Mouse (Mus musculus) right cerebral cortex, adult 2 months (tissue): ENCODE data around the gene Tbc1d13.
"Not testable (repeated sequence)": the region's sequence is repeated elsewhere in the genome, so short reads cannot be mapped to it uniquely, and the experiment has no call there.

Experiments used
- DNase-seq, 2 experiments: peaks; one replicate each; pipeline ENCODE4 v3.0.0; 2021 to 2022; ENCODE audit warnings: low spot score in 2 of 2

Gene Tbc1d13

DNA sequence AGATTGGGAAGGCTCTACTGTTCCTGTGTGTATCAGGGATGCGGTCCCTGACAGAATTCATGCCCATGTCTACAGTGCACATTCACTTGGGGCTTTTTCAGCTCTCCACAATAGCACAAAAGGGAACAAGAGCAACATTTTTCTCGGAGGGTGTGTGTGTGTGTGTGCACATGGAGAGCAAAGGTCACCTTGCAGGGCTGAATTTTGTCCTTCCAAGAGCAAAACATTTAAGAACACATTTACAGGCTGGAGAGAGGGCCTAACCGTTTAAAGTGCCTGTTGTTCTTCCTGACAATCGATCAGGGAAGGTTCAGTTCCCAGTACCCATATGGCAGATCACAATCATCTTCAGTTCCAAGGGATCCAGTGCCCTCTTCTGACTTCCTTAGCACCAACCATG is 3.4 kb upstream of the Tbc1d13 start:
- no peak for DNase-seq

GRCm38 (mm10) chr2:30131240-30131639 is 2.3 kb upstream of the Tbc1d13 start:
- DNase-seq, result not testable (repeated sequence)

DNA sequence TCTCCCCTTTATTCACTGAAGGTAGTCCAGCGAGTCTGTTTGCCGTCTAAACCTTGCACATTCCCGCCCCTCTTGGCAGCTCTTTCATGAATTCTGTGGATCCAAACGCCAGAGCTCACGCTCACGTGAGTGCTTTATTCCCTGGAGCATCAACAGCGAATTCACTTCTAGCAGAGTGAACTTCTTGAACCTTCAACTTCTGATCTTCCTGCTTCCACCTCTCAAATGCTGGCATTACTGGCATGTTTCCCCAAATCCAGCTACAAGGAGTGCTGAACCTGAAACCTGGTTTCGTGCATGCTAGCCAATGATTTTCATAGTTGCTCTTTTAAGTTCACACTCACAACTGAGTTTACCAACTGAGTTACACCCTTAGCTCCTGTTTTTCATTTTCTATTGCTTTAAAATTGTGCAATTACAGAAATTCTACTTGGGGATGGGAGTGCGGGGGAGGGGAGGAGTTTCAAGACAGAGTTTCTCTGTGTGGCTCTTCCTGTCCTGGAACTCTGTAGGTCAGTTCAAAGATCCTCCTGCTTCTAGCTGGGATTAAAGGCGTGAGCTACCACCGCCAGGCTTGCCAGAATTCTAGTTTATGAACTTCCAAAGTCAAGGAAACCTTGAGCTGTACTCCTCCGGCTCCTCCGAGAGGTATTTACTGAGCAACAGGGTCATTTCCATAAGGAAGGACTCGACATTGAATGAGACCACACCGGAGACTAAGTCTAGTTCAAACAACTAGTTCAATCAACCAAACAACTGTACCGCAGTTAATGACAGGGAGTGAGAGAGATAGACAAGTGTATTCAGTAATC is 539 bp upstream of the Tbc1d13 start:
- DNase-seq, result no peak

GRCm38 (mm10) chr2:30134378-30134711 is 799 bp downstream of the Tbc1d13 start:
- peak in 1 of 2 experiments; percentile 6 for DNase-seq

DNA sequence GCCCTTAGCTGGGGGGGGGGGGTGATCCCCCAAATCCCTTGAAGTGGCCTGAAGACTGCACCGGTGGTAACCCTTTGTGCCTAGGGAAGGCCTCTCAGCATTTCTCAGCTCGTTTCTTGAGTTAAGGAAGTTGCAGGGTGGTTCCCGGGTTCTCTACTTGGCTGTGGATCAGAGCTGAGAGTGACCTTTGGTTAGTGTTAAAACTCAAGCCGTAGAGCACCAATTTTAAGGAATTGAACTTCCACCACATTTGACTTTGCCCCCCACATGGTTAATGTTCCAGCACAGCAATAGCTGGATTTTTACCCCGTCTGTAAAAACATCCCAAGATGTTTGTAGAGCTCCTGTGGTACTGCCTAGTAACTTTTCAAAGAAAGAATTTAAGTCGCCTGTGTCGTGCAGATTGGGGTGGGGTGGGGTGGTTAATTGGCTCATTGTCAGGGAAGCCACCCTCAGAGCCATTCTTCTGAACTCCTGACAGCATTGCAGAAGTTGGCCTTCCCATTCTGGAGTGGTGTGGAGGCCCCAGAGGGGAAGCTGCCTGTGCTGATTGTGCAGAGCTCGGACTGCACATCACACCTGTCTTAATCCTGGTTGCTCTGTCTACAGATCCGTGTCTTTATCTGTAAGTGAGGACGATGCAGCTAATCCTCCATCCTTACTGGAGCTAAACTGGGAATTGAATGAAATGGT is 1.5 kb downstream of the Tbc1d13 start:
- DNase-seq, result no peak

DNA sequence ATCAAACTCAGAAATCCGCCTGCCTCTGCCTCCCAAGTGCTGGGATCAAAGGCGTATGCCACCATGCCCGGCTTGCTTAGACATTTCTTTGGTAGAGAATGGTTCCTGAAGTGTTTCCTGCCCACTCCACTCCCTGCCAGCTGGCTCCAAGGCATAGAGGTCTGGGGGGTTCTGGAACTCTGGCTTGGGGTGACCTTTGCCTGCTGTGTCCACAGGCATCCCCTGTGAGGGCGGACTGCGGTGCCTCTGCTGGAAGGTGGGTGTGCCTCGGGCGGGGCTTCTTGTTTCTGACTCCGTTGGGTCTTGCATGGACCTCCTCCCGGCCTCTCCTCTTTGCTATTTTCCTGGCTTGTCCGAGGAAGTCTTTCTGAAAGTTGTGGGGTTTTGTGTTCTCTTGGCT is 2.9 kb downstream of the Tbc1d13 start:
- DNase-seq, result no peak

GRCm38 (mm10) chr2:30140021-30140420 is 6.5 kb downstream of the Tbc1d13 start:
- DNase-seq, result not testable (repeated sequence)

- no peak for DNase-seq
Observed at GRCm38 (mm10) chr2:30144436-30144835, 10.9 kb downstream of the Tbc1d13 start.

DNA sequence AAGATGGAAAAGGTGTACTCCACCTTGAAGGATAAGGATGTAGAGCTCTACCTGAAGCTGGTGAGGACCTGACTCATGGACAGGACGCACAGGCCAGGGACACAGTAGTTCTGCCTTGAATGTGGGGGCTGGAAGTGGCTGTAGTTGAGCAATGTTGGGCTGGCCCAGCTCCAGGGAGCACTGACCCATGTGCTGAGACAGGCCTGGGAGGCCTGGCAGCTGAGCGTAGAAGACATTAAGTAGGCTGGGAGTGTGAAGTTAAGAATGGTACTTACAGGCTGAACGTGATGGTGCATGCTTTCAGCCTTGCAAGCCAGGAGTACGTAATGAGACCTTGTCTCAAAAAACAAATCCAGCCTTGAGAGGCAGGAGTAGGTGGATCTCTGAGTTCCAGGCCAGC is 13.9 kb downstream of the Tbc1d13 start:
- DNase-seq, result no peak

GRCm38 (mm10) chr2:30151840-30152239 is 18.3 kb downstream of the Tbc1d13 start:
- no peak for DNase-seq

DNA sequence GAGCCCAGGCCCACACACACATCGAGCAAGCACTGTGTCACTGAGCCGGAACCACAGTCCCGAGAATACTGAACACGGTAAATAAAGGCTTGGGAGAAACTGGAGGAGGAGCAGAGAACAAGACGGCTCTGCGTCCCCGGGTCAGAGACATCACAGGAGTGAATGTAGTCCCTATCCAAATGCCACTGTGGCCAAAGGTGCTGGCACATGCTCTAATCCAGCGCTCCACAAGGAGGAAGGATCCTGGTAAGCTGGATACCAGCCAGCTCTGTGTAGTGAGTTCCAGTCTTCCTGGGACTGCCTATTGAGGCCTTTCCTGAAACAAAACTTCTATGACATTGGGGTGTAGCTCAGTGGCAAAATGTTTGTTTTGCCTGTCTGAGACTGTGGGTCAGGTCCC is 19.1 kb downstream of the Tbc1d13 start:
- no peak for DNase-seq

- DNase-seq, result not testable (repeated sequence)
Observed at GRCm38 (mm10) chr2:30159871-30160270, 26.3 kb downstream of the Tbc1d13 start.

DNA sequence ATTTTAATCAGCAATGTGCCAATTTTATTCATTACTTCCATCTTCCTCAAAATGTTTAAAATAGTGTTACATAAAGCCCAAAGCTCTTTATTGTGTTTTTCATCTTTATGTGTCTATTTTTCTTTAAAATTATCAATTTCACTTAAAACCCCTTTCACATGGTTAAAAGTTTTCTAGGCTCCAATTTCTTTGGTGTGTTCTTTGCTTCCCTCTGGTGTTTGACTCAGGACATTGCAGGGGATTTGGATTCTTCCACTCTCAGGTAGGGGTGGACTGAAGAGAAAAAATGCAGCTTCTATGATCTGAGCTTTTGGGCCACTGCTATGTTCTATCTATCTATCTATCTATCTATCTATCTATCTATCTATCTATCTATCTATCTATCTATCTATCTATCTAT is 28.3 kb downstream of the Tbc1d13 start:
- peak in 1 of 2 experiments; percentile 60 for DNase-seq

- DNase-seq, result no peak
Observed at GRCm38 (mm10) chr2:30164340-30164932, 30.9 kb downstream of the Tbc1d13 start.

- no peak for DNase-seq
Observed at GRCm38 (mm10) chr2:30166677-30167076, 33.1 kb downstream of the Tbc1d13 start.

DNA sequence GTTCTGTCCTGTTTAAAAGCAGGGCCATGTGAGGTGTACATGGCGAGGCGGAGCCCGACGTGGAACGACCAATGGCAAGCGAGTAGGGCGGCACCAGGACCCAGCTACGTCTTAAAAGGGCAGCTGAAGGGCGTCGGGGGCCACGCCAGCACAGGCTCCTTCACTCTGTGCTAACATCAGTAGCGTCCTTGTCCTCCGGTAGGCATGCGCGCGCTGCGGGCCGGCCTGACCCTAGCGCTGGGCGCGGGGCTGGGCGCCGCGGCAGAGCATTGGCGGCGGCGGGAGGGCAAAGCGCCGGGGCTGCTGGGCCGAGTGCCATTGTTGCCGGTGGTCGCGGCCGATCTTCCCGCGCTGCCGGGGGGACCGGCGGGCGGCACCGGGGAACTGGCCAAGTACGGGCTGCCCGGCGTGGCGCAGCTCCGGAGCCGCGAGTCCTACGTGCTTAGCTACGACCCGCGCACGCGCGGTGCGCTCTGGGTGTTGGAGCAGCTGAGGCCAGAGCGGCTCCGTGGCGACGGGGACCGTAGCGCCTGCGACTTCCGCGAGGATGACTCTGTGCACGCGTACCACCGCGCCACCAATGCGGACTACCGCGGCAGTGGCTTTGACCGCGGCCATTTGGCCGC is 37.9 kb downstream of the Tbc1d13 start, which contains the start of gene Endog:
Gene Endog, plus strand, starts transcription at position 123 of the 626 bp plus-strand sequence.
- peak; percentile 86 to 89 for DNase-seq

DNA sequence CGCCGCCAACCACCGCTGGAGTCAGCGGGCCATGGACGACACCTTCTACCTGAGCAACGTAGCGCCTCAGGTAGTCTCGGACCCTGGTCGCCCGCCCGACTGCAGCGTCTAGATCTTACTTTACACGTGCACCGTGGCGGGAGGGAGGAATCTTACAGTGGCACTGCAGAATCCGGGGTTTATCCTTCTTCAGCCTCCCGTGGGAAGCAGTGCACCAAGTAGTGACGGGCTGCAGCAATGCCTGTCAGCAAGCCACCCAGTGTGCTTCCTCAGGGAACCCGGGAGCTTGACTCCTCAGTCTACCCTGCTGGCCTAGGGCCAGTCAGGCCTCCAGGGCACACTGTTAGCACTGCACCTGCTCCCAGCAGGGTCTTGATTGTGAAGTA is 38.4 kb downstream of the Tbc1d13 start:
- no peak for DNase-seq

DNA sequence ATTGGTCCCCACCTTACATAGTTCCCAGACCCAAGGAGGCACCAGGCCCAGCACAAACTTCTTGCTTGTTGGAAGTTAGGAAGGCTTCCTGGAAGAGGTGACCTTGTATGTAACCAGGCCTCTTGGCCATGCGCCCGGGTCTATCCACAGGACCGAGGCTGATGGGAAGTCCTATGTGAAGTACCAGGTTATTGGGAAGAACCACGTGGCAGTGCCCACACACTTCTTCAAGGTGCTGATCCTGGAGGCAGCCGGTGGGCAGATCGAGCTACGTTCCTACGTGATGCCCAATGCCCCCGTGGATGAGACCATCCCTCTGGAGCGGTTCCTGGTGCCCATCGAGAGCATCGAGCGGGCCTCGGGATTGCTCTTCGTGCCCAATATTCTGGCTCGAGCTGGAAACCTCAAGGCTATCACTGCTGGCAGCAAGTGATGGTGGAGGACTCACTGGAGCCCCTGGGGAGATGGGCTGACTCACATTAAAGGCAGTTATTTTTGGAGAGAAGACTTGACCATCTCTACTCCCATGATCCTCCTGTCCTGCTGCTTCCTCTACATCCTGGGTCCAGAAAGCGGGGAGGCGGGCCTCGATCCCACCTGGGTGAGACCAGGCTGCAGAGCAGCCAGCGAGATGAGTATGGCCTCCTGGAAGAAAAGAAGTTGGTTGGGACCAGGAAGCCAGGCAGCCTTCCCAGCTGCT is 40.1 kb downstream of the Tbc1d13 start:
- no peak for DNase-seq

- DNase-seq, result no peak
Observed at GRCm38 (mm10) chr2:30175897-30176296, 42.4 kb downstream of the Tbc1d13 start.

DNA sequence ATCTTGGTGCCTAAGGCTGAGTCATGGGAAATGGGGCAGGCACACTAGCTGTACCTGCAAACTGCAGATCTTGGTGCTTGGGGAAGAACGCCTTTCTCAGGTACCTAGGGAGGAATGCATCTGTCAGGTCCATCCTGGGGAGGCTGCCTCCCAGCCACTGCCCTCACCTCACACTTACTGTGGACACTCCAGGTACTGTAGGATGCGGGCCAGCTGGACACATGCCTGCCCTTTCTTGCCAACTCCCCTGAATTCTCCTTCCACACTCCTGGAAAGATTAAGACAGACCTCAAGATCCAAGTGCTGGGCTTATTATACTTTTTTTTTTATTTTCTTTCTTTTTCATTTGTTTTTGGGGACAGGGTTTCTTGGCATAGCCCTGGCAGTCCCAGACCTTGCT is 43.0 kb downstream of the Tbc1d13 start:
- no peak for DNase-seq
